Mouse (Mus musculus) kidney, adult 10 weeks (tissue): ENCODE results near the gene Gm3182. TPM values are rescaled to one million over a fixed set of nuclear protein-coding genes. Genes with fewer than 3 reads are reported as not detected.

Source experiments
- polyA plus RNA-seq: library from polyadenylated mRNA; stranded (reverse); fragments of 350-450 nt; fragmentation: Illumina TruSeq; extraction: RNeasy Lipid Tissue Mini Kit (QIAGEN cat#74804); gene quantifications from one replicate; pipeline ENCODE4 v1.2.3, GENCODE M21; 2014; ENCODE audit warnings: low read depth, low replicate concordance

The Gm3182 gene
- polyA plus RNA-seq, result not detected

GRCm38 (mm10) chr14:4481445-4481844 is at the start of gene Gm3182:
TSS of gene Gm3182 (plus strand) at chr14:4481745.

Other genes with a start within 250 kb of the Gm3182 start
- not detected for gene Gm3138, start 232.1 kb upstream of the Gm3182 start, polyA plus RNA-seq
- gene Gm3149, start 164.5 kb upstream of the Gm3182 start, polyA plus RNA-seq, result not detected
- gene 2610042L04Rik, start 147.0 kb upstream of the Gm3182 start, polyA plus RNA-seq, result not detected
- not detected for gene Gm3159, start 84.2 kb upstream of the Gm3182 start, polyA plus RNA-seq
- not detected for gene Gm3164, start 66.3 kb upstream of the Gm3182 start, polyA plus RNA-seq
- not detected for gene Gm3173, start 50.8 kb upstream of the Gm3182 start, polyA plus RNA-seq
- not detected for gene Gm3047, start 73.7 kb downstream of the Gm3182 start, polyA plus RNA-seq
- not detected for gene Gm8159, start 150.6 kb downstream of the Gm3182 start, polyA plus RNA-seq
- not detected for gene Gm3239, start 182.4 kb downstream of the Gm3182 start, polyA plus RNA-seq
- not detected for gene Gm7876, start 227.5 kb downstream of the Gm3182 start, polyA plus RNA-seq
- gene Gm3252, start 245.0 kb downstream of the Gm3182 start, polyA plus RNA-seq, result not detected